Mouse (Mus musculus): ENCODE results near the gene Olfr670. TPM values are rescaled to one million over a fixed set of nuclear protein-coding genes. Genes with fewer than 3 reads are reported as not detected.

Olfr670 gene
- polyA plus RNA-seq (2015; fragmentation: Illumina TruSeq; extraction: RNeasy Lipid Tissue Mini Kit (QIAGEN cat#74804); ENCODE audit: low read depth, low replicate concordance) = not detected

DNA sequence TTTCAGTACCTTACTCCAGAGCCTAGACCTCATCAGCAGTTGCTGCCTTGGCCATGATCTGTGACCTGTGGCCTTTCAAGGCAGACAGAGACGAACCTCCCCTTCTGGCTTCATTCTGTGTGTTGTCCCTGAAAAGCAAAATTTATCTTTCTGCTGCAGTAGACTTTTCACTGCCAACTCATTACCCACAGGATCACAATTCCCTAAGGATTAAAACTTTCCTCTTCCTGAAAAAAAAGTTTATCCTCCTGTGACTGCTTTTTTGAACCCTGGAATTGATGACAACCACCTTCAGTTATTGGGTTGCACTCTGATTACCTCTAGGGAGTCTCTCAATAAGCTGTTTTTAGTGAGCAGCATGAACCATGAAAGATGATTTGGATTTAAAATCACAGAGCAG lies at the start of gene Olfr670:
Gene Olfr670, minus strand, starts transcription at position 101 of the 400 bp plus-strand sequence.

GRCm38 (mm10) chr7:105001929-105002328 lies 39.5 kb upstream of the Olfr670 start, which contains the start of gene Olfr672:
Olfr672 (minus strand) TSS chr7:105002029.

DNA sequence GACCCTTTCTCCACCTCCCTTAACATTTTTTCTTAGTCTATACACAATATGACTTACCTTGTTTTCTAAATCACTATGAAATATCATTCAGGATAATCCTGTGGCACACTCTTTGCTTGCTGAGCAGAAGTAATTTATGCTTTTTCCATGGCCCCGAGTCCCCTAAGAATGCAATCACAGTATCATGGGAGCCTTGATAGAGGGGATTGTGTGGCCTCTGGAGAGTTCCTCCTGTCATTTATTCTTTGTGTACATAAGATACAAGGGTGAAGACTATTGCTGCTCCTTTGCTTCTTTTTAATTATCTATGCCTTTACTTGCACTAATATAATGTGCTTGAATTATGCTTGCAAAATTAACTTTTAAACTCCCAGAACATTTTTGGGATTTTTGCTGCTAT lies 16.6 kb upstream of the Olfr670 start, which contains the start of gene Olfr671:
Gene Olfr671, minus strand, starts transcription at position 101 of the 400 bp plus-strand sequence.

GRCm38 (mm10) chr7:104933940-104934339 lies 28.5 kb downstream of the Olfr670 start, which contains the start of gene Olfr669:
Olfr669 (plus strand) TSS chr7:104934240.

DNA sequence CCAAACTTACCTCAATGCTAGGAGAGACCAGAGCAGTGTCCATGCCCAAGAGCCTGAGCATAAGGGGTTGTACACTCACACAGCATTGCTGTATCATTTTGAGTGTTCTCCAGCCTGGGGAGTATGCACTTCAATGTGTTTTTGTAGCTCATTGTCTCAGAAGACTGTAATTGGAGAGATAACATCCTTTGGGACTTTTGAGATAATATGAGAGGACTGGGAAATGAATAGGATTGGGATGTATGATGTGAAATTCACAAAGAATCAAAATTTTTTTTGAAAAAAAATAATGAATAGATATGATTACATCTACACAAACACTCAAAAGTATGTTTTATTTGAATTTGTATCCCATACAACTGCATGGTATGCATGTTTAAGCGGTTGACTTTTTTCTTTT lies 34.5 kb downstream of the Olfr670 start, which contains the start of gene Olfr668:
Gene Olfr668, minus strand, starts transcription at position 101 of the 400 bp plus-strand sequence.

GRCm38 (mm10) chr7:104921382-104921781 lies 41.0 kb downstream of the Olfr670 start, which contains the start of gene Olfr667:
Olfr667 (minus strand) TSS chr7:104921482.

Other genes with a start within 250 kb of the Olfr670 start
- not detected for gene Usp17le, start 185.2 kb downstream of the Olfr670 start, polyA plus RNA-seq (2015; fragmentation: Illumina TruSeq; extraction: RNeasy Lipid Tissue Mini Kit (QIAGEN cat#74804); ENCODE audit: low read depth, low replicate concordance)
- not detected for gene Usp17lb, start 120.0 kb downstream of the Olfr670 start, polyA plus RNA-seq (2015; fragmentation: Illumina TruSeq; extraction: RNeasy Lipid Tissue Mini Kit (QIAGEN cat#74804); ENCODE audit: low read depth, low replicate concordance)
- not detected for gene Usp17la, start 105.6 kb downstream of the Olfr670 start, polyA plus RNA-seq (2015; fragmentation: Illumina TruSeq; extraction: RNeasy Lipid Tissue Mini Kit (QIAGEN cat#74804); ENCODE audit: low read depth, low replicate concordance)
- gene Olfr665, start 84.6 kb downstream of the Olfr670 start, polyA plus RNA-seq (2015; fragmentation: Illumina TruSeq; extraction: RNeasy Lipid Tissue Mini Kit (QIAGEN cat#74804); ENCODE audit: low read depth, low replicate concordance) = not detected
- gene Olfr666, start 66.7 kb downstream of the Olfr670 start, polyA plus RNA-seq (2015; fragmentation: Illumina TruSeq; extraction: RNeasy Lipid Tissue Mini Kit (QIAGEN cat#74804); ENCODE audit: low read depth, low replicate concordance) = not detected
- gene Olfr667, start 41.1 kb downstream of the Olfr670 start, polyA plus RNA-seq (2015; fragmentation: Illumina TruSeq; extraction: RNeasy Lipid Tissue Mini Kit (QIAGEN cat#74804); ENCODE audit: low read depth, low replicate concordance) = not detected
- not detected for gene Olfr668, start 34.6 kb downstream of the Olfr670 start, polyA plus RNA-seq (2015; fragmentation: Illumina TruSeq; extraction: RNeasy Lipid Tissue Mini Kit (QIAGEN cat#74804); ENCODE audit: low read depth, low replicate concordance)
- not detected for gene Olfr669, start 28.4 kb downstream of the Olfr670 start, polyA plus RNA-seq (2015; fragmentation: Illumina TruSeq; extraction: RNeasy Lipid Tissue Mini Kit (QIAGEN cat#74804); ENCODE audit: low read depth, low replicate concordance)
- not detected for gene Olfr671, start 16.5 kb upstream of the Olfr670 start, polyA plus RNA-seq (2015; fragmentation: Illumina TruSeq; extraction: RNeasy Lipid Tissue Mini Kit (QIAGEN cat#74804); ENCODE audit: low read depth, low replicate concordance)
- not detected for gene Olfr672, start 39.4 kb upstream of the Olfr670 start, polyA plus RNA-seq (2015; fragmentation: Illumina TruSeq; extraction: RNeasy Lipid Tissue Mini Kit (QIAGEN cat#74804); ENCODE audit: low read depth, low replicate concordance)
- gene Olfr675, start 65.8 kb upstream of the Olfr670 start, polyA plus RNA-seq (2015; fragmentation: Illumina TruSeq; extraction: RNeasy Lipid Tissue Mini Kit (QIAGEN cat#74804); ENCODE audit: low read depth, low replicate concordance) = not detected
- gene Olfr676, start 70.1 kb upstream of the Olfr670 start, polyA plus RNA-seq (2015; fragmentation: Illumina TruSeq; extraction: RNeasy Lipid Tissue Mini Kit (QIAGEN cat#74804); ENCODE audit: low read depth, low replicate concordance) = not detected
- not detected for gene Olfr677, start 88.8 kb upstream of the Olfr670 start, polyA plus RNA-seq (2015; fragmentation: Illumina TruSeq; extraction: RNeasy Lipid Tissue Mini Kit (QIAGEN cat#74804); ENCODE audit: low read depth, low replicate concordance)
- gene Olfr678, start 101.9 kb upstream of the Olfr670 start, polyA plus RNA-seq (2015; fragmentation: Illumina TruSeq; extraction: RNeasy Lipid Tissue Mini Kit (QIAGEN cat#74804); ENCODE audit: low read depth, low replicate concordance) = not detected
- not detected for gene Olfr679, start 118.6 kb upstream of the Olfr670 start, polyA plus RNA-seq (2015; fragmentation: Illumina TruSeq; extraction: RNeasy Lipid Tissue Mini Kit (QIAGEN cat#74804); ENCODE audit: low read depth, low replicate concordance)
- not detected for gene Olfr680-ps1, start 130.2 kb upstream of the Olfr670 start, polyA plus RNA-seq (2015; fragmentation: Illumina TruSeq; extraction: RNeasy Lipid Tissue Mini Kit (QIAGEN cat#74804); ENCODE audit: low read depth, low replicate concordance)
- gene Olfr681, start 154.2 kb upstream of the Olfr670 start, polyA plus RNA-seq (2015; fragmentation: Illumina TruSeq; extraction: RNeasy Lipid Tissue Mini Kit (QIAGEN cat#74804); ENCODE audit: low read depth, low replicate concordance) = not detected
- gene Olfr683, start 184.4 kb upstream of the Olfr670 start, polyA plus RNA-seq (2015; fragmentation: Illumina TruSeq; extraction: RNeasy Lipid Tissue Mini Kit (QIAGEN cat#74804); ENCODE audit: low read depth, low replicate concordance) = not detected
- gene Olfr684, start 201.0 kb upstream of the Olfr670 start, polyA plus RNA-seq (2015; fragmentation: Illumina TruSeq; extraction: RNeasy Lipid Tissue Mini Kit (QIAGEN cat#74804); ENCODE audit: low read depth, low replicate concordance) = not detected
- gene Olfr685, start 223.4 kb upstream of the Olfr670 start, polyA plus RNA-seq (2015; fragmentation: Illumina TruSeq; extraction: RNeasy Lipid Tissue Mini Kit (QIAGEN cat#74804); ENCODE audit: low read depth, low replicate concordance) = not detected
- not detected for gene Olfr686, start 244.9 kb upstream of the Olfr670 start, polyA plus RNA-seq (2015; fragmentation: Illumina TruSeq; extraction: RNeasy Lipid Tissue Mini Kit (QIAGEN cat#74804); ENCODE audit: low read depth, low replicate concordance)

Data from brain, adult 10 weeks (tissue).